Mouse (Mus musculus) granulocyte monocyte progenitor cell, adult 5-6 weeks (primary cell): ENCODE measurements at regions not wholly inside any gene's neighbourhood (a gene's known extent, or its start where the extent isn't known, plus 50 kb on each side); places are given as distances from the start of the nearest gene placed in this dataset.

ENCODE experiments used
- ATAC-seq: replicated peaks from 2 replicates; pipeline ENCODE4 v1.8.0; 2016; ENCODE audit warnings: mild to moderate bottlenecking, moderate TSS enrichment, inconsistent platforms; ENCODE audit not compliant: poor library complexity, severe bottlenecking

- ATAC-seq = no peak
Observed at GRCm38 (mm10) chr5:106082891-106083290, 206.5 kb downstream of the Zfp326 start.

- ATAC-seq = no peak
Observed at GRCm38 (mm10) chr5:106067124-106067551, 190.8 kb downstream of the Zfp326 start.

- no peak for ATAC-seq
Observed at GRCm38 (mm10) chr5:106066706-106067105, 190.3 kb downstream of the Zfp326 start.

- no peak for ATAC-seq
Observed at GRCm38 (mm10) chr5:106064366-106064765, 188.0 kb downstream of the Zfp326 start.

- ATAC-seq = no peak
Observed at GRCm38 (mm10) chr5:106062926-106063325, 186.6 kb downstream of the Zfp326 start.

DNA sequence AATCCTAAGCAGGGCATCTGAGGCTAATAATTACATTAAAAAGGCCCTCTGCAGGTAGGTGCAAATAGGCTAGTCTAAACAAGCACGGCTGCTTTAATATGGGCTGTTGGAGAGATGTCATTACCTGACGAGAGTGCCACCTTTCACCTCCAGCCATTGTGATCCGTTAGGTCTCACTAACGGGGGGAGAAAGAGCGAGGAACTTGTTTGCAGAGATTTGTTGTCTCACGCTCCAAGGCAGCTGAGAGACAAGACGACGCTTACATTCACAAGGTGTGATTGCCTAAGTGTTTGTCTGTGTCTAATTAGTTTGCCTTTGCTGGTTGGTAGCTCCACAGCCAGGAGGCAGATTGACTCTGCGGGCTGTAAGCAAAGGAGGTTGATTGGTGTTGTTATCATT, 180.3 kb downstream of the Zfp326 start:
- ATAC-seq = no peak

- ATAC-seq = no peak
Observed at GRCm38 (mm10) chr5:106055221-106055620, 178.9 kb downstream of the Zfp326 start.

- ATAC-seq = no peak
Observed at GRCm38 (mm10) chr5:106051026-106051425, 174.7 kb downstream of the Zfp326 start.

DNA sequence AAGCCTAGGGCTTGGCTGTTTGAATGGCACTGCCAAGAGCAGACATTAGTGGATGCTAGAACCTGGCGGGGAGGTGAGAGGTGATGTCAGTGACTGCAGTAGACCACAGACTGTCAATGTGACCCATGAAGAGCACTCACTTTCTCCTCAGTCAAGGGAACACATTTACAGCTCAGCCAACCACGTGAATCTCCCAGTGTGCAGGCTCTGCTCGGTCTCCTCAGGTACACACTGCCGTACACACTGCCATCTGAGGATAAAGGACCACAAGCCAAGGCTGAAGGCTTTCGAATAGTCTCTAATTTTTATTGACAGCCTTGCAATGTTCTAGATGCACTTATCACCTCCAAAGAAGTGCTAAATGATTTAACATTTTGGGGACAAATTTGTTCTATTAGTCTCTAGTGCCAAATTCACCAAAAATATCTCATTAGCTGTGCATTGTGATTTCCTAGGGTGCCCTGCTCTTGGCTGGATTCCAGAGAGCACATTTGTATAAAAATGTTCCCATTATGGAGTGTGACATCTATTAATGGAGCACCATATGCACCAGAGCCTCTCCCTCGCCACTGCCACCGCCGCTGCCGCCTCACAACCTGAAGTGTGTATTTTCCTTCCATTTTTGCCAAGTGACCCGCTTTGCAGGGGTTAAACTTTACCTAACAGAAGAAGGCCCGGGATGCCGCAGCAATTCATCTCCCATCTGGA, 168.7 kb downstream of the Zfp326 start:
- ATAC-seq = no peak

- ATAC-seq = no peak
Observed at GRCm38 (mm10) chr5:106038321-106038720, 162.0 kb downstream of the Zfp326 start.

DNA sequence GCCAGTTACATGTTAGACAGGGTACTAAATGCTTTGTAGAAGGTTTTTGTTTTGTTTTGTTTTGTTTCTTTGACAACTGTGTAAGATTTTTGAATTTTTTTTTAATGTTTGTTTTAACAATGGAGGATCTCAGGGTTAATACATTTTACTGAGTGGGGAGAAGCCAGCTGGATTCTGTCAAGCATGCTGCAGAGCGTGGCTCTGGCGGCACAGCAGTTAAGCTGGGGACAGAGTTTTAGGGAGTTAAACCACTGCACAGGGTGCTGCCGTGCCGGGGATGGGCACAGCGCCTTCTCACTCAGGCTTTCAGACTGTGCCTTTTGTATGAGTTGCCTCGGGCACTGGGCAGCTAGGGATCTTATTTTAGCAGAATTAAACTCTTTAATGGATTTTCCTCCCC, 159.8 kb downstream of the Zfp326 start:
- no peak for ATAC-seq

- no peak for ATAC-seq
Observed at GRCm38 (mm10) chr5:106032956-106033355, 156.6 kb downstream of the Zfp326 start.

DNA sequence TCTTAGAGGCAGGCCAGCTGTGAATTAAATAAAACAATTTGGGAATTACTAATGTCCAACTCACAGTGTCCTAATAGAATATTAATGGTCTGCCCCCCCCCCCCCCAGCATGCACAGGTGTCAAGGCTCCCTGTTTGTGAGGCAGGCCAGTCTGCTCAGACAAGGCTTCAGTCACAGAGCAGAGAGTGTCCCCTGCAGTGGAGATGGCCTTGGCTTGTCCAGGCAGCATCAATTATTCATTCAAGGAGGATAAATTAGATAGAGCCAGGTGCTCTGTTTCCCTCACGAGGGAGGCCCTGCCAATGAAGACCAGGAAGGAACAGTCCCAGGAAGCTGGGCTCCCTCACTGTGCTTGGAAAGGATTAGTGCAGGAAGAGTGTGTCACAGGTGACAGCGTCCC, 150.5 kb downstream of the Zfp326 start:
- no peak for ATAC-seq

GRCm38 (mm10) chr5:106004292-106004917, 128.0 kb downstream of the Zfp326 start:
- no peak for ATAC-seq

DNA sequence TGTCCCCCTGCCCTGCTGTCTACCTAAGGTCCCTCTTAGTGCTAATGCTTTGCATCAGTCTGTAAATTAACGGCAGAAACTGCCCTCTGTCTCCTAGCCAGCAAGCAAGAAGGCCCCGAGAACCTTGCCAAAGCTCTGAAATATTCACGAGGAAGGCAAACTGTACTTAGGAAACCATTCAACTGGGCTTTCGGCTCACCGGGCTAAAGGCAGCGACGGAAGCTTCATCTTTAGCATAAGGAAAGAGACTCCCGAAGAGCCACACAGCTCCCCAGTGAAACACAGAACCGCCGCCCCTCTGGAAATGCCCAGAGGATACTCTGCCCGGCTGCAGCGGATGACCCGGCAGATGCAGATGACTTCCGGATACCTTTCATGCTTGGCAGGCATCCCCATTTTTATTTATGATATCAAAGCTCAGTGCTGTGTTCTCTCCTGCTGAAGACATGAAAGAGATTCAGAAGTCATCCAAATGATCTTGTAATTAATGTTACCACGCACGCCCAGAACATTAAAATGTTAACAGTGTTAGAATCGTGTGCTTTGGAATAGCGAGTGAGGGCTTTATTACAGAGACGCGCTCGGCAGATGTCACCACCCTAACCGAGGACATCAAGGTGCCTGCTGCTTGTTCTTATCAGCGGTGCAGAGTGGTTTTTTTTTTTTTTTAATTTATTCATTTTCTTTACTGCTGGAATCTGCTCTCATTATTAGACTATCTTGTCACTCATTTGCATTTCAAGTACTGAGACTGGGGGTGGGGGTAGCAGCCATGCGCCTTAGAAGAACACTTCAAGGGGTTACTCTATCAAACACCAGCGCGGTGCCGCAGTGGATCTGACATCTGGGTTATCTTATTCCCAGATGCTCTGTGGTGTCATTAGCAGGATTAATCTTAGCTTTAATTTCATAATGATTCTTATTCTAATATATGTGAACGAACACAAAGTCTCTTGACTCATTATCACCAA, 127.2 kb downstream of the Zfp326 start:
- ATAC-seq = no peak

GRCm38 (mm10) chr5:106002330-106002729, 126.0 kb downstream of the Zfp326 start:
- ATAC-seq = no peak

DNA sequence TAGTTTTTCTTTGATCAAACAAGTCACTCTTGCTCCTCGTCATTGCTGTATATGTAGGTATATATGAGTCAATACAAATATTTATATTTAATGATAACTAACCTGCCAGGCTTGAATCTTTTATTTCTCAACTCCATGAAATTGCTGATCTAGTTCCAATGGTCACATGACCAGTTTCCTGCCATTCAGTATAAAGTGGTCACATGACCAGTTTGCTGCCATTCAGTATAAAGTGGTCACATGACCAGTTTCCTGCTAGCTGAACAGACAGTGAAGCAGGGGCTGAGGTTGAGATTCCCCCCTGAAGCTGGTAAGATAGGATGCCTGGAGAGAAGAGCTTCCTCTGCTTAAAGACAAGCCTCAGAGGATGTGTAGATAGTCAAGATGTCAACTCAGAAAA, 117.9 kb downstream of the Zfp326 start:
- ATAC-seq = no peak

- no peak for ATAC-seq
Observed at GRCm38 (mm10) chr5:105993066-105993760, 116.8 kb downstream of the Zfp326 start.

- no peak for ATAC-seq
Observed at GRCm38 (mm10) chr5:105990777-105991176, 114.4 kb downstream of the Zfp326 start.

GRCm38 (mm10) chr5:105986401-105986800, 110.0 kb downstream of the Zfp326 start:
- no peak for ATAC-seq
